Mouse (Mus musculus): Measurements from ENCODE around the gene Gm42372. TPM values are rescaled to one million over a fixed set of nuclear protein-coding genes. Genes with fewer than 3 reads are reported as not detected.

Gene Gm42372
- total RNA-seq, 1 experiment, result 0.13 TPM

- H3K4me3 ChIP-seq (ENCODE audit: insufficient read depth in 1 of 2, low read depth in 1 of 2, low read length in 2 of 2, poor library complexity in 1 of 2, severe bottlenecking in 1 of 2), result peak overlapping the region; percentile 43 to 52
- H3K27ac ChIP-seq (ENCODE audit: insufficient read depth, low read depth, low read length, poor library complexity, severe bottlenecking), result no peak overlapping the region
- DNase-seq (ENCODE audit: low read depth, low spot score), result no peak
- in situ Hi-C loops (cut with MboI; ENCODE audit: low sequenced_read_pairs in 2 of 2, unreplicated experiment in 2 of 2), result no loop called here
- H3K9ac ChIP-seq (ENCODE audit: insufficient read depth, low read depth, low read length, poor library complexity, severe bottlenecking), result peak overlapping the region; percentile 10; the same call in 1 of the 2 replicates
- H3K4me1 ChIP-seq (ENCODE audit: control insufficient read depth in 2 of 2, insufficient read depth in 2 of 2, low read length in 2 of 2, poor library complexity in 1 of 2), result peaks cover 3 to 9% of the 10 kb centered on the region in 2 experiments; a peak in 3 of 4 replicates
- H3K9me3 ChIP-seq (ENCODE audit: control insufficient read depth, insufficient read depth, low read depth, low read length), result no peaks in the 10 kb centered on the region
- no peaks in the 10 kb centered on the region for H3K36me3 ChIP-seq (ENCODE audit: control insufficient read depth, insufficient read depth, low read length, poor library complexity, severe bottlenecking)
- no peak for TF ChIP-seq ZC3H11A (IDR thresholded peaks at IDR 0.05; ENCODE audit: borderline replicate concordance, low read depth, low read length)
- TF ChIP-seq HCFC1 (IDR thresholded peaks at IDR 0.05; ENCODE audit: borderline replicate concordance, insufficient read depth, low read length), result no peak
- TF ChIP-seq MAFK (IDR thresholded peaks at IDR 0.05; ENCODE audit: insufficient read depth, low read depth, low read length), result no peak
- no peak for TF ChIP-seq CHD2 (IDR thresholded peaks at IDR 0.05; ENCODE audit: low read depth, low read length)
- TF ChIP-seq ZNF384 (IDR thresholded peaks at IDR 0.05; ENCODE audit: low read depth, low read length), result no peak
These were observed 36.2 kb upstream of the Gm42372 start for GRCm38 (mm10) chr7:16946441-16947348.

DNA sequence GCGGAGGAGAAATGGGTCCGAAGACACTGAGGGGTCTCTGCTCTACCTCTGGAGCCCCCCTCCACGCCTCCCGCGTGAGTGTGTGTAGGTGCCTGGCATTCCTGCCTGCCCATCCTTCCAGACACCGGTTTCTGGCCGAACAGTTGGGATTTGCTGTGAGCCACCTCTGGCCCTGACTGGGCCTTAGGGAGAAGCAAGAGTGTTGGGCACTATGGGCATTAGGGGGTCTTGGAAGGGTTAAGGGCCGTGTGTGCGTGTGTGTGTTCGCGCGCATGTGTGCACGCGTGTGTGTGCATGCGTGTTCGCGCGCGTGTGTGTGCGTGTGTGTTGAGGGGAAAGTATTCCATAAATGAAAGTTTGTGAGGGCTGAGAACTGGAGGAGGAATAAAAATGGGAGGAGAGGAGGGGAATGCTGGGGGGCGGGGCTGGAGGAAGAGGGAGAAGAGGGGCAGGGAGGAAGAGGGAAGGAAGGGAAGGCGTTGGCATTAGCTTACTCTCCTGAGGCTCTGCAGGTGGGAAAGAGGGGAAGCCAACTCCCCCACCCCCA, 35.5 kb upstream of the Gm42372 start:
- Histone ChIP-seq H3K9me3 (ENCODE audit: control insufficient read depth, insufficient read depth, low read depth, low read length) (no peaks in the 10 kb centered on the region), H3K4me1 (ENCODE audit: control insufficient read depth in 2 of 2, insufficient read depth in 2 of 2, low read length in 2 of 2, poor library complexity in 1 of 2) (peaks cover 3 to 9% of the 10 kb centered on the region in 2 experiments; a peak in 3 of 4 replicates), H3K9ac (ENCODE audit: insufficient read depth, low read depth, low read length, poor library complexity, severe bottlenecking) (no peak overlapping the region), H3K27ac (ENCODE audit: insufficient read depth, low read depth, low read length, poor library complexity, severe bottlenecking) (no peak overlapping the region), H3K36me3 (ENCODE audit: control insufficient read depth, insufficient read depth, low read length, poor library complexity, severe bottlenecking) (no peaks in the 10 kb centered on the region), H3K4me3 (ENCODE audit: insufficient read depth in 1 of 2, low read depth in 1 of 2, low read length in 2 of 2, poor library complexity in 1 of 2, severe bottlenecking in 1 of 2) (peak overlapping the region in 1 of 2 experiments; percentile 52; a peak in 1 of 4 replicates)
- in situ Hi-C loops (cut with MboI; ENCODE audit: low sequenced_read_pairs in 2 of 2, unreplicated experiment in 2 of 2), result no loop called here
- TF ChIP-seq ZNF384 (IDR thresholded peaks at IDR 0.05; ENCODE audit: low read depth, low read length) (no peak), ZC3H11A (IDR thresholded peaks at IDR 0.05; ENCODE audit: borderline replicate concordance, low read depth, low read length) (no peak), HCFC1 (IDR thresholded peaks at IDR 0.05; ENCODE audit: borderline replicate concordance, insufficient read depth, low read length) (no peak), MAFK (IDR thresholded peaks at IDR 0.05; ENCODE audit: insufficient read depth, low read depth, low read length) (no peak), CHD2 (IDR thresholded peaks at IDR 0.05; ENCODE audit: low read depth, low read length) (no peak)
- no peak for DNase-seq (ENCODE audit: low read depth, low spot score)

DNA sequence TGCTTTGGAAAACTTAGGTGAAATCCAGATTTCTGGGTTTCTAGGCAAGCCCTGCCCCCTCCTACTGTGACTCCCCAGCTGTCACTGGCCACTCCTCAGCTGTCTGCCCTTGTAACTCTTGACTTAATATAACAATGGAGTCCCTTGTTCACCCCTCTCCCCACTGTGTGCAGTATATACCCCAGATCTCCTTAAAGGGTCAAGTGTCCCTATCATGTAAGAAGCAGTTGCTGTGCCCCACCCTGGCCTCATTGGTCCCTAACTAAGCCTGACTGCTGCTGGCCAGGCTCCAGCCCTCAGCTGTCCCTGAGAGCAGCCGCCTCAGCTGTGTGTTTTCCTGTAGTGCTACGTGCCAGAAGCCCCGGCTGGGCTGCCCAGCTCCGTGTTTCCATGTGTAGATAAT, 34.9 kb upstream of the Gm42372 start:
- in situ Hi-C loops (cut with MboI; ENCODE audit: low sequenced_read_pairs in 2 of 2, unreplicated experiment in 2 of 2), result no loop called here
- DNase-seq (ENCODE audit: low read depth, low spot score), result no peak
- Histone ChIP-seq H3K9ac (ENCODE audit: insufficient read depth, low read depth, low read length, poor library complexity, severe bottlenecking) (no peak overlapping the region), H3K27ac (ENCODE audit: insufficient read depth, low read depth, low read length, poor library complexity, severe bottlenecking) (no peak overlapping the region), H3K4me1 (ENCODE audit: control insufficient read depth in 2 of 2, insufficient read depth in 2 of 2, low read length in 2 of 2, poor library complexity in 1 of 2) (peaks cover 3 to 9% of the 10 kb centered on the region in 2 experiments; a peak in 3 of 4 replicates), H3K9me3 (ENCODE audit: control insufficient read depth, insufficient read depth, low read depth, low read length) (no peaks in the 10 kb centered on the region), H3K4me3 (ENCODE audit: insufficient read depth in 1 of 2, low read depth in 1 of 2, low read length in 2 of 2, poor library complexity in 1 of 2, severe bottlenecking in 1 of 2) (no peak overlapping the region), H3K36me3 (ENCODE audit: control insufficient read depth, insufficient read depth, low read length, poor library complexity, severe bottlenecking) (no peaks in the 10 kb centered on the region)
- TF ChIP-seq ZNF384 (IDR thresholded peaks at IDR 0.05; ENCODE audit: low read depth, low read length) (no peak), MAFK (IDR thresholded peaks at IDR 0.05; ENCODE audit: insufficient read depth, low read depth, low read length) (no peak), HCFC1 (IDR thresholded peaks at IDR 0.05; ENCODE audit: borderline replicate concordance, insufficient read depth, low read length) (no peak), ZC3H11A (IDR thresholded peaks at IDR 0.05; ENCODE audit: borderline replicate concordance, low read depth, low read length) (no peak), CHD2 (IDR thresholded peaks at IDR 0.05; ENCODE audit: low read depth, low read length) (no peak)

DNA sequence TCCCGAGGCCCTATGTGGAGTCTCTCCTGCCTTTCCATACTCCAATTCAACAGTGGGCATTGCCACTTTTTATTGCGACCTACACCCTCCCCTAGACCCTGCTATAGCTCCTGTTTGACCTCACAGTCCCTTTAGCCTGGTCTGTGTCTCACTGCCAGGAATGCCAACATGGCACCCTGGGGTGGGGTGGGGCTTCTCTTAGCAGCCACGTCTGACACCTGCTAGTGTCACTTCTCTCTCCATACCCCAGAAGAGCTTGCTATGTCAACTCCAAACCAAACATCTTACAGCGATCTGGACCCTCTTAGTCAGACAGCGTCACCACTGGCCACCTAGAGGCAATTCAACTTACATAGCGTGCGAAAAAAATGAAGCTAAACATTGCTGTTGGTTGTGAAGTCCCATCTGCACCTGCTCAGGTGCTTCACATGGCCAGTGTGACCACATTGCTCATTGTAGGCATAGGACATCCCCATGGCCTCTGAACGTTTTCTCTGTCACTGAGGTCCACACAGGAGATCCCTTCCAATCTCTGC, 33.9 kb upstream of the Gm42372 start:
- Histone ChIP-seq H3K4me3 (ENCODE audit: insufficient read depth in 1 of 2, low read depth in 1 of 2, low read length in 2 of 2, poor library complexity in 1 of 2, severe bottlenecking in 1 of 2) (no peak overlapping the region), H3K9me3 (ENCODE audit: control insufficient read depth, insufficient read depth, low read depth, low read length) (no peaks in the 10 kb centered on the region), H3K27ac (ENCODE audit: insufficient read depth, low read depth, low read length, poor library complexity, severe bottlenecking) (no peak overlapping the region), H3K9ac (ENCODE audit: insufficient read depth, low read depth, low read length, poor library complexity, severe bottlenecking) (no peak overlapping the region), H3K36me3 (ENCODE audit: control insufficient read depth, insufficient read depth, low read length, poor library complexity, severe bottlenecking) (no peaks in the 10 kb centered on the region), H3K4me1 (ENCODE audit: control insufficient read depth in 2 of 2, insufficient read depth in 2 of 2, low read length in 2 of 2, poor library complexity in 1 of 2) (peaks cover 3 to 7% of the 10 kb centered on the region in 2 experiments; a peak in 3 of 4 replicates)
- DNase-seq (ENCODE audit: low read depth, low spot score), result no peak
- TF ChIP-seq HCFC1 (IDR thresholded peaks at IDR 0.05; ENCODE audit: borderline replicate concordance, insufficient read depth, low read length) (no peak), CHD2 (IDR thresholded peaks at IDR 0.05; ENCODE audit: low read depth, low read length) (no peak), ZC3H11A (IDR thresholded peaks at IDR 0.05; ENCODE audit: borderline replicate concordance, low read depth, low read length) (no peak), MAFK (IDR thresholded peaks at IDR 0.05; ENCODE audit: insufficient read depth, low read depth, low read length) (no peak), ZNF384 (IDR thresholded peaks at IDR 0.05; ENCODE audit: low read depth, low read length) (no peak)
- in situ Hi-C loops (cut with MboI; ENCODE audit: low sequenced_read_pairs in 2 of 2, unreplicated experiment in 2 of 2), result no loop called here

Measured in ES-E14 (cell line).